Mouse (Mus musculus) forebrain, embryonic 11.5 days (tissue): ENCODE measurements around the gene Uqcrc1. TPM values are rescaled to one million over a fixed set of nuclear protein-coding genes. Genes with fewer than 3 reads are reported as not detected.

Experiments
- ATAC-seq: fragments of 200-750 bp; cut with Nextera tagmentation; replicated peaks from 2 replicates; pipeline ENCODE4 v1.8.0; 2017; ENCODE audit warnings: moderate TSS enrichment; ENCODE audit not compliant: low FRiP score
- DNase-seq: peaks from one replicate; pipeline ENCODE4 v3.0.0-alpha.2; 2017; ENCODE audit warnings: low spot score
- H3K27ac ChIP-seq: fragments of 300-500 bp; sonication (generic); 2 replicates; pipeline ENCODE4 v1.5.1; 2014; ENCODE audit warnings: low read depth, low read length
- H3K27me3 ChIP-seq: fragments of 300-500 bp; sonication (generic); 2 replicates; pipeline ENCODE4 v1.6.1; 2014; ENCODE audit warnings: mild to moderate bottlenecking, low read length, mixed read lengths; ENCODE audit not compliant: control insufficient read depth, insufficient read depth
- H3K36me3 ChIP-seq: fragments of 300-500 bp; sonication (generic); 2 replicates; pipeline ENCODE4 v1.6.1; 2014; ENCODE audit warnings: mild to moderate bottlenecking, low read length, moderate library complexity, mixed read lengths; ENCODE audit not compliant: control insufficient read depth, insufficient read depth
- H3K4me1 ChIP-seq: fragments of 300-500 bp; sonication (generic); replicated peaks from 2 replicates; pipeline ENCODE4 v1.6.1; 2014; ENCODE audit warnings: low read length, mixed read lengths; ENCODE audit not compliant: control insufficient read depth, insufficient read depth
- H3K4me2 ChIP-seq: fragments of 300-500 bp; sonication (generic); 2 replicates; pipeline ENCODE4 v1.6.1; 2014; ENCODE audit warnings: low read depth, mild to moderate bottlenecking, low read length, moderate library complexity, mixed read lengths; ENCODE audit not compliant: severe bottlenecking
- H3K4me3 ChIP-seq: fragments of 300-500 bp; sonication (generic); 2 replicates; pipeline ENCODE4 v1.5.1; 2014; ENCODE audit warnings: low read depth, low read length
- H3K9ac ChIP-seq: fragments of 300-500 bp; sonication (generic); 2 replicates; pipeline ENCODE4 v1.6.1; 2014; ENCODE audit warnings: low read length
- H3K9me3 ChIP-seq: fragments of 300-500 bp; sonication (generic); 2 replicates; pipeline ENCODE4 v1.6.1; 2016; ENCODE audit warnings: low read length, mixed read lengths; ENCODE audit not compliant: control insufficient read depth
- WGBS: fragments of 180-500 bp; shearing (Covaris S2); extraction: QIAGEN DNeasy Blood & Tissue Kit; methylation state at CpG from one replicate; pipeline ENCODE4 v1.1.7; 2014; 5-methylcytosine and 5-hydroxymethylcytosine counted together
- polyA plus RNA-seq: library from polyadenylated mRNA; unstranded; fragments of >200 nt; fragmentation: Nextera tagmentation; extraction: Ambion mirVana; gene quantifications from 2 replicates; pipeline ENCODE4 v1.2.1, GENCODE M21; 2014

Uqcrc1 gene
- 395 and 436 TPM in 2 replicates for polyA plus RNA-seq

GRCm38 (mm10) chr9:108936418-108937364, at the start of gene Uqcrc1:
Gene Uqcrc1, plus strand, starts transcription at chr9:108936633.
- ATAC-seq (peak; percentile 88), DNase-seq (peak; percentile 98)
- Histone ChIP-seq H3K4me2 (peak within 1 kb of the TSS; percentile 87), H3K9me3 (no peaks in the 10 kb centered on the region), H3K36me3 (peaks cover 4% of the 10 kb centered on the region; the same call in 1 of the 2 replicates), H3K27ac (no peak within 1 kb of the TSS), H3K4me3 (peak within 1 kb of the TSS; percentile 95), H3K27me3 (no peaks in the 10 kb centered on the region), H3K4me1 (peaks cover 3% of the 10 kb centered on the region; the same call in 1 of the 2 replicates), H3K9ac (peak within 1 kb of the TSS; percentile 92)
- WGBS = 1% methylated on average over 58 of the region's 58 CpGs

GRCm38 (mm10) chr9:108912308-108912707, 24.1 kb upstream of the Uqcrc1 start:
- no peak for DNase-seq
- H3K27me3 ChIP-seq = no peaks in the 10 kb centered on the region
- H3K4me1 ChIP-seq = no peaks in the 10 kb centered on the region
- H3K9ac ChIP-seq = no peak overlapping the region
- H3K4me3 ChIP-seq = no peak overlapping the region
- no peaks in the 10 kb centered on the region for H3K36me3 ChIP-seq
- H3K4me2 ChIP-seq = no peak overlapping the region
- no peaks in the 10 kb centered on the region for H3K9me3 ChIP-seq
- 67% methylated on average over 6 of the region's 6 CpGs for WGBS
- ATAC-seq = no peak
- no peak overlapping the region for H3K27ac ChIP-seq

- 90% methylated on average over 7 of the region's 7 CpGs for WGBS
- Histone ChIP-seq H3K9ac (no peak overlapping the region), H3K27ac (no peak overlapping the region), H3K4me3 (no peak overlapping the region), H3K27me3 (no peaks in the 10 kb centered on the region), H3K36me3 (no peaks in the 10 kb centered on the region), H3K9me3 (no peaks in the 10 kb centered on the region), H3K4me2 (no peak overlapping the region), H3K4me1 (no peaks in the 10 kb centered on the region)
- no peak for DNase-seq
- no peak for ATAC-seq
Measured at GRCm38 (mm10) chr9:108913161-108913560, 23.3 kb upstream of the Uqcrc1 start.

GRCm38 (mm10) chr9:108913621-108914020, 22.8 kb upstream of the Uqcrc1 start:
- H3K9ac ChIP-seq = no peak overlapping the region
- H3K4me3 ChIP-seq = no peak overlapping the region
- WGBS = 88% methylated on average over 10 of the region's 10 CpGs
- DNase-seq = no peak
- ATAC-seq = no peak
- no peaks in the 10 kb centered on the region for H3K4me1 ChIP-seq
- H3K4me2 ChIP-seq = no peak overlapping the region
- H3K9me3 ChIP-seq = no peaks in the 10 kb centered on the region
- no peaks in the 10 kb centered on the region for H3K36me3 ChIP-seq
- H3K27me3 ChIP-seq = no peaks in the 10 kb centered on the region
- no peak overlapping the region for H3K27ac ChIP-seq

GRCm38 (mm10) chr9:108914491-108914890, 21.9 kb upstream of the Uqcrc1 start, which contains the start of gene Tmem89:
Gene Tmem89, plus strand, starts transcription at chr9:108914619.
- H3K9me3 ChIP-seq = no peaks in the 10 kb centered on the region
- H3K9ac ChIP-seq = no peak within 1 kb of the TSS
- DNase-seq (no peak), ATAC-seq (no peak)
- WGBS = 79% methylated on average over 6 of the region's 6 CpGs
- H3K36me3 ChIP-seq = no peaks in the 10 kb centered on the region
- no peaks in the 10 kb centered on the region for H3K27me3 ChIP-seq
- H3K4me3 ChIP-seq = no peak within 1 kb of the TSS
- H3K27ac ChIP-seq = no peak within 1 kb of the TSS
- no peaks in the 10 kb centered on the region for H3K4me1 ChIP-seq
- H3K4me2 ChIP-seq = no peak within 1 kb of the TSS

GRCm38 (mm10) chr9:108925897-108926296, 10.5 kb upstream of the Uqcrc1 start:
- 79% methylated on average over 8 of the region's 8 CpGs for WGBS
- H3K36me3 ChIP-seq = no peaks in the 10 kb centered on the region
- ATAC-seq (no peak), DNase-seq (no peak)
- no peak overlapping the region for H3K4me3 ChIP-seq
- no peak overlapping the region for H3K27ac ChIP-seq
- H3K4me1 ChIP-seq = no peaks in the 10 kb centered on the region
- H3K9me3 ChIP-seq = no peaks in the 10 kb centered on the region
- H3K27me3 ChIP-seq = no peaks in the 10 kb centered on the region
- no peak overlapping the region for H3K9ac ChIP-seq
- no peak overlapping the region for H3K4me2 ChIP-seq

- WGBS = 89% methylated on average over 3 of the region's 3 CpGs
- no peak overlapping the region for H3K9ac ChIP-seq
- no peaks in the 10 kb centered on the region for H3K9me3 ChIP-seq
- no peak overlapping the region for H3K27ac ChIP-seq
- H3K4me1 ChIP-seq = no peaks in the 10 kb centered on the region
- DNase-seq = no peak
- ATAC-seq = no peak
- H3K4me2 ChIP-seq = no peak overlapping the region
- H3K36me3 ChIP-seq = no peaks in the 10 kb centered on the region
- H3K4me3 ChIP-seq = no peak overlapping the region
- H3K27me3 ChIP-seq = no peaks in the 10 kb centered on the region
Measured at GRCm38 (mm10) chr9:108928424-108928823, 8.0 kb upstream of the Uqcrc1 start.

- no peaks in the 10 kb centered on the region for H3K27me3 ChIP-seq
- H3K36me3 ChIP-seq = peaks cover 4% of the 10 kb centered on the region; the same call in 1 of the 2 replicates
- WGBS = 13% methylated on average over 3 of the region's 3 CpGs
- peaks cover 3% of the 10 kb centered on the region; the same call in 1 of the 2 replicates for H3K4me1 ChIP-seq
- H3K4me3 ChIP-seq = peak overlapping the region; percentile 95; the same call in 1 of the 2 replicates
- no peak overlapping the region for H3K27ac ChIP-seq
- H3K4me2 ChIP-seq = peak overlapping the region; percentile 38; the same call in 1 of the 2 replicates
- DNase-seq = no peak
- H3K9me3 ChIP-seq = no peaks in the 10 kb centered on the region
- ATAC-seq = peak; percentile 53
- no peak overlapping the region; the same call in 1 of the 2 replicates for H3K9ac ChIP-seq
Measured at GRCm38 (mm10) chr9:108935991-108936390, 442 bp upstream of the Uqcrc1 start.
